Mouse (Mus musculus): ENCODE data around the gene Mast4.

DNA sequence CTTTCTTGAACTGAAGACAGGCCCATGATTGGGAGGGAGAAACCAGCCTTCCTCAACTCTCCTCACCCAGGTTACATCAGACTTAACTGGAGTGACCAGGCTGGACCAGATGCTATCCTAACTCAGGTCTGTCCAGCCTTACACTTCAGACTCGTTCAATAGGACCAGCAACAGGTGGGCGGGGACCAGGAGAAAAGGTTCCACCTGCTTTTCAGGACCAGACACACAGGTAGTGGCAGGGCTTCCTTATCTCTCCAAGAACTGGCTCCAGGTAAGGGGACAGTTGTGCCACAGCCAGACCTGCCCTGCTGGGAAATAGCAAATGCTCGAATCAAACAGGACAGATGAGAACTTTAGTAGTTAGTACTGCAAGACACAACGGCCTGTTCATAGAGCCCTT is 430.6 kb downstream of the Mast4 start:
- TF ChIP-seq TAL1 (IDR thresholded peaks at IDR 0.05; ENCODE audit: low read length), result no peak
- no peak for TF ChIP-seq GATA1 (IDR thresholded peaks at IDR 0.05; ENCODE audit: low read length)

Data from erythroblast, embryonic 14.5 days (primary cell).